Mouse (Mus musculus) left cerebral cortex, postnatal 4 days (tissue): ENCODE data around the gene Sgce. TPM values are rescaled to one million over a fixed set of nuclear protein-coding genes. Genes with fewer than 3 reads are reported as not detected.
"Not testable (repeated sequence)": the region's sequence is repeated elsewhere in the genome, so short reads cannot be mapped to it uniquely, and the experiment has no call there.

Experiments
- DNase-seq: peaks from one replicate; pipeline ENCODE4 v3.0.0-alpha.2; 2022
- intact Hi-C: fragments of 180-260 bp; cut with DNase I; formaldehyde crosslinking; loops from one replicate; pipeline ENCODE4 v1.15.1; 2025
- total RNA-seq, 2 experiments: library from RNA; stranded (reverse); gene quantifications; 2 replicates each; pipeline ENCODE4 v1.2.3; 2021

Sgce gene
- total RNA-seq, 2 experiments from 2014 or later, result 39.2 to 41.0 TPM

- DNase-seq, result no peak
- intact Hi-C loops, result no loop called here
Observed at GRCm38 (mm10) chr6:4655924-4656323, 91.1 kb downstream of the Sgce start.

GRCm38 (mm10) chr6:4655466-4655865 is 91.5 kb downstream of the Sgce start:
- intact Hi-C loops, result no loop called here
- no peak for DNase-seq

- intact Hi-C loops, DNase-seq: not testable (repeated sequence)
Observed at GRCm38 (mm10) chr6:4653741-4654140, 93.3 kb downstream of the Sgce start.

- intact Hi-C loops, result no loop called here
- no peak for DNase-seq
Observed at GRCm38 (mm10) chr6:4652596-4653134, 94.3 kb downstream of the Sgce start.

GRCm38 (mm10) chr6:4647351-4647750 is 99.7 kb downstream of the Sgce start:
- no peak for DNase-seq
- intact Hi-C loops, result no loop called here

- DNase-seq, result no peak
- intact Hi-C loops, result no loop called here
Observed at GRCm38 (mm10) chr6:4642068-4642467, 104.9 kb downstream of the Sgce start.

- DNase-seq, result no peak
Observed at GRCm38 (mm10) chr6:4634804-4635203, 112.2 kb downstream of the Sgce start.

GRCm38 (mm10) chr6:4633189-4633588 is 113.8 kb downstream of the Sgce start:
- no peak for DNase-seq
- intact Hi-C loops, result no loop called here

More at GRCm38 (mm10) chr6:4634804-4635203, 112.2 kb downstream of the Sgce start:
- intact Hi-C loops, result no loop called here

- DNase-seq, result no peak
Observed at GRCm38 (mm10) chr6:4631464-4631863, 115.5 kb downstream of the Sgce start.

More at GRCm38 (mm10) chr6:4631464-4631863, 115.5 kb downstream of the Sgce start:
- intact Hi-C loops, result no loop called here

Other genes with a start within 250 kb of the Sgce start
- 10 to 100 TPM; 67.5 to 70.6 TPM for gene Col1a2, start 242.4 kb downstream of the Sgce start, total RNA-seq
- gene Casd1, start 146.4 kb downstream of the Sgce start, total RNA-seq, result 10 to 100 TPM; 46.1 to 46.4 TPM
- gene Peg10, start 99 bp upstream of the Sgce start, total RNA-seq, result 10 to 100 TPM in 1 of 2 experiments, 1 to 10 TPM in 1; 9.6 to 18.9 TPM
- gene Ppp1r9a, start 155.7 kb upstream of the Sgce start, total RNA-seq, result 100 to 1,000 TPM; 107 to 110 TPM